Mouse (Mus musculus) erythroblast, adult 5-6 weeks (primary cell): ENCODE results near the gene Matn1. TPM values are rescaled to one million over a fixed set of nuclear protein-coding genes. Genes with fewer than 3 reads are reported as not detected.
A peak's percentile ranks its signal among the peaks of the same experiment; 100 is the strongest.

Experiments used
- ATAC-seq: replicated peaks from 2 replicates; pipeline ENCODE4 v1.8.0; 2016; ENCODE audit warnings: moderate number of reproducible peaks, mild to moderate bottlenecking, moderate TSS enrichment, inconsistent platforms; ENCODE audit not compliant: poor library complexity, low FRiP score, severe bottlenecking
- total RNA-seq, 2 experiments: library from RNA; stranded (forward) in 1 of 2; stranded (reverse) in 1 of 2; fragments of 150-400 nt in 1 of 2; fragments of 200-764, 138-1000 nt in 1 of 2; gene quantifications; 2 replicates each; pipeline versions ENCODE4 v1.2.3 to v1.2.4; 2015 to 2017; ENCODE audit warnings: low replicate concordance in 2 of 2

Matn1 gene
- total RNA-seq, 2 experiments from 2014 or later, result not detected

DNA sequence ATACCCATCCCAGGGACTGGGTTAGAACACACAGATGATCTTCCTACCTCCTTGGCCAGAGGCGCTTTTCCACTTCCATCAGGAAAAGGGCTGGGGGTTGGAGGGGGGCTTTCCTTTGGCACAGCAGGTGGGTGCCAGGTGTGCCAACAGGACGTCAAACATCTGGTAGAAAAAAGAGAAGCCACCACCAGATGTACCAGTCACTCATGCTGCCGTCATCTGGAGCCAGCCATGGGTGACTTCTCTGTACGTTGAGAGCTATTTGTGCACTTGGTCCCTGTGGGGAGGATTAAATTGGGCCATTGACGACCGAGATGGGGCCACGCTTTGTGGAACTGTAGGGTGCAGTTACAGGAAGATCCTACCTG is 28.5 kb upstream of the Matn1 start:
- ATAC-seq, result no peak

DNA sequence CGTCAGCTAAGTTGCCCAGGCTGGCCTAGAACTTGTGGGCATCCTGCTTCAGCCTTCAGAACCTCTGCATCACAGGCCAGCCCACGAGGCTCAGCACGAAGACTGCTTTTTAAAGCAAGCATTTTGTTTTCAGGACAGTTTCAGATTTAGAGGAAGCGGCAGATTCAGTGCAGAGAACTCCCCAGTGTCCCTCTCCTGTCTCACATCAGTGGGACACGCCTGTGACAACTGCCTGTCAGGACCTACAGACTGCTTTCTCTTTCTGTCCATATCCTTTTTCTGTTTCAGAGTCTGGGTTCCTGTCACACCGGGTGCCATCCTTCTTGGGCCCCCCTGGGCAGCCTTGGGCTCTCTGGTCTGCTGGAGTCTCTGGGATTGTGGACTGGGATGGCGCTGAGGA is 27.5 kb upstream of the Matn1 start:
- no peak for ATAC-seq

GRCm38 (mm10) chr4:130917564-130917963 is 26.6 kb upstream of the Matn1 start:
- no peak for ATAC-seq

- no peak for ATAC-seq
Observed at GRCm38 (mm10) chr4:130918805-130919749, 25.1 kb upstream of the Matn1 start.

DNA sequence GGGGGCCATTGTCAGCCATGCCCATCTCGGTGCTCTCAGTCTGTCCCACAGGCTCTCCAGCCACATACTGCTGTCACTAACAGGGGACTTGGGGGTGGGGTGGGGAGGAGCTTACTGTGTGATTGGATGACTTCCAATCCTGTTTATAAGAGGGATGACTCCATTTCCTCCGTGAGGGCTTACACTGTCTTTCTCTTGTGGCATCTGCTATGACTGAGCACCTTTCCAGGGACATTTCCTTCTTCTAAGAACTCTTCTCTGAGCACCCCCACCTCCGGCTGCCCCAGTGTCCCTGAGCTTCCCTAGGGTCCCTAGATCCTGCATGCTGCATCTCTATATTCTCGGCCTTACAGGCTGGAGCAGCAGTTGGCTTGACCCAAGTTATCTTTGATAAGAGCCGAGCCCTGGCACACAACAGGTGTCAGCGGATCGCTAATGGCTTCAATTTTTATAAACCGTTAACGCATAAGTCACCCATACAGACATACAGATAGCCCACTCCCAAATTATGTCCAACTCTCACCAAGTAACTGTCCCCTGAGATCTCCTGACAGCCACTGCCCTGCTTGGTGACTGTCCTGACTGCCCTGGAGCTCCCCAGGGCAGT is 24.3 kb upstream of the Matn1 start:
- no peak for ATAC-seq

DNA sequence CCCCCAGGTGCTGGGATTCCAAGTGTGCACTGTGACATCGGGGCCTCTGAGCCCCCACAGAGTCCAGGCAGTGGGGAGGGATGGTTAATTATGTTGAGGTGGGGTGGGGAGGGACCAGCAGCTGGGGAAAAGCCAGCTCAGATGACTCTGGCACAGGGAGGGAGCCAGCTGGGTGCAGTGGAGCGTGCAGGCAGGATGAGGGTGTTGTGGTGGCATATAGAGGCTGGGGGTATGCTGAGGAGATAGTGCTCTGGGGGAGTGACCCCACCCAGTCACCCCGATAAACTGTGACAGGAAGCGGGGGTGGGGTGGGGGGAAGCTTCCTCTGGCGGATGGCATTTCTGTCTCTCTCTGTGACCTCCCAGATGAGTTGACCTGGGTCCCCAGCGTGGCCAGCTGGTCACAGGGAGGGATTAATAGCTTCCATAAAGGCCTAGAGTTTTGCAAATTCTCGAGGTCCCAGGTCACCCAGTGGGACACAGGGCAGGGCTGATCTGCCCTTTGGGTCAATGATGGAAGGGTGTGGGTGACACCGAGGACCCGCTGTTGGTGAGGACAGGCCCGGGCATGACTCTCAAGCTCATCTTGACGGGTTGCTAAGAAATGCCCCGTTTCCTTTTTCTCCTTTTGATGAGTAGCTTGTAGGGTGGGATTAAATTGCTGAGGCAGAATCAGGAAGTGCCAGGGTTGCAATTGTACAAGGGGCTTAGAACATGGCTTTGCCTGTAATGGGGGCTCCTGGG is 23.1 kb upstream of the Matn1 start:
- ATAC-seq, result no peak

DNA sequence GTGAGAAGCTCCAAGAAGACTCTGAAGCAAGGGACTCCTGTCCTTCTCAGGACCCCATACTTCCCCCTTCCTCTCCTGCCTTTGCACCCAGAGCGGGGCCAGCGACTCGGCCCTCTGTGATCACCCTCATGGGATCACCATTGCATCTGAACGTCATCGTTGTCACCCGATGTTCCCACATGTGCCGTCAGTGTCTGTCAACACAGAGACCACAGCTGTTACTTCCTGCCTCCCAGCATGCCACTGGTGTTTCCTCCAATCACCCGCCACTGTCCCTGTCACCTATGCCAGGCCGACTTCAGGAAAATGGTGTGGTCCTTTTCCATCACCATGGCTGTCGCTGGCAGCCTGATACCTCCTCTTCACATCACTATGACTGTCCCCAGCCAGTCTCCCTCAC is 22.2 kb upstream of the Matn1 start:
- no peak for ATAC-seq

GRCm38 (mm10) chr4:130926274-130926673 is 17.9 kb upstream of the Matn1 start:
- ATAC-seq, result no peak

DNA sequence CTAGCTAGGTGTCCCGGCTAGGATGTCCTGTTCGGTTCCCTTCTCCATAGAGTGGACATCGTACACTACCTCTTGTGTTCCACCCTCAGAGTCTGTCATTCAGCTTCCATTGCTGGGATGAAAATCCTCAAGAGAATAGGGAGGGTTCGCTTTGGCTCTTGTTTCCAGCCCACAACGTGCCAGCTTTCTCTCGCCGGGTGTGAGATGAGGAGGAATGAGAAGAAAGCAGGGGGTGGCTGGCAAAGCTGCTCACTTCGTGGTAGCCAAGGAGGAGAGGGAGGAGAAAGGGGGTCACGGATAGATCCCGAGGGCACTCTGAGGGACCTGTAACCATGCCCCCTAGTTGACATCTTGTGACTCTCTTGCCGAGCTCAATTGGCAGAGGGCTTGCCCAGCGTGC is 16.4 kb upstream of the Matn1 start:
- ATAC-seq, result no peak

- ATAC-seq, result no peak
Observed at GRCm38 (mm10) chr4:130942644-130943043, 1.5 kb upstream of the Matn1 start.

DNA sequence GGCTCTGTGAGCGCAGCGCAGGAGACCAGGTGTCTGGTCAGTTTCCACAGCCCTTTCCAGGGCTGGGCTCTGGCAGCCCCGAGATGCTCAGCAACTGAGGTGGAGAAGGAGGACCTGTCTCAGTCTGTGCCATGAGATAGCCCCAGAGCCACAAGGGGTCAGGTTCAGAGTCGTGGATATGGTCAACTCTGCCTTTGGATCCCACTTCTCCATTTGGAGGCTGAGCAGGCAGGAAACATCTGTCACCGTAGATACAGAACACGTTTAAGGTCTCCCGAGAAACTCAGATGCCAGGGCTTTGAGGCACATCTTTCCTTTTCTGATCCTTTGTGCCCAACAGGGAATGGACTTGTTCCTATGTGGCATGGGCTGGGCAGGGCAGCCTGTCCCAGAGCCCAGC is 594 bp downstream of the Matn1 start:
- no peak for ATAC-seq

GRCm38 (mm10) chr4:130947094-130947647 is 3.0 kb downstream of the Matn1 start:
- ATAC-seq, result no peak

- no peak for ATAC-seq
Observed at GRCm38 (mm10) chr4:130949821-130950384, 5.7 kb downstream of the Matn1 start.

DNA sequence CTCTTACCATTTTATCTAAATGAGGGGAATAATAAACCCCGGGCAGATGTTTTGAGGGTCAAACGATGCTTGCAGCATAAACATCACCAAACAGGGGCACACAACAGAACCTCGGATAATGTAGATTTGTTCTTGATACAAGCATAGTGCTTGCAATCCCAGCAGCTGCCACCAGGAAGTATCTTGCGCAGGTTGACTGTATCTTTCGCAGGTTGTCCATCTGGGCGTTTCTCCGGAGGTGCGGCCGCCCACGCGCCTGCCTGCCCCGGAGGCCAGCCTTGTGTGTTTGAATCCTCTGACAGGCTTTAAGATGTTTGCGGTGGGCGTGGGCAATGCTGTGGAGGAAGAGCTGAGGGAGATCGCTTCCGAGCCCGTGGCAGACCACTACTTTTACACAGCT is 8.3 kb downstream of the Matn1 start:
- no peak for ATAC-seq

DNA sequence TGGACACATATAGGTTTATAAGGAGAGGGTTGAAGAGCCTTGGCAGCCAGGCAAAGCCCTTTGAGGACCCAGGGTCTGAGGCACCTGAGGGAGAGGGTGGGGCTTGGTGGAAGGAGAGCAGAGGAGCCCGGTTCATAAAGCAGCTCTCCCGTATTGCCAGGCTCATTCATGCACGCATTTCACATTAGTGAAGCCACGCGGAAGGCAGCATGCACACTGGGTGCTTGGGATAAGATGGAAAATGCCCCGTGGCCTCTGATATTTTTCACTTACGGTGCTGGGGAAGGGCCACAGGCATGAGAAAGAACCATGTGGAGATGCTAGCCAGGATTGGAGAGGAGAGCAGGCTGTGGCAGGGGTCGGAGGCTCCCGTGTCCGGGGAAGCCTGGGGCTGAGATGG is 13.0 kb downstream of the Matn1 start:
- no peak for ATAC-seq

GRCm38 (mm10) chr4:130958812-130959211 is 14.6 kb downstream of the Matn1 start:
- no peak for ATAC-seq

- no peak for ATAC-seq
Observed at GRCm38 (mm10) chr4:130959678-130960077, 15.5 kb downstream of the Matn1 start.

GRCm38 (mm10) chr4:130960118-130960734 is 16.0 kb downstream of the Matn1 start:
- peak; percentile 66 for ATAC-seq

- no peak for ATAC-seq
Observed at GRCm38 (mm10) chr4:130971278-130971677, 27.1 kb downstream of the Matn1 start.

DNA sequence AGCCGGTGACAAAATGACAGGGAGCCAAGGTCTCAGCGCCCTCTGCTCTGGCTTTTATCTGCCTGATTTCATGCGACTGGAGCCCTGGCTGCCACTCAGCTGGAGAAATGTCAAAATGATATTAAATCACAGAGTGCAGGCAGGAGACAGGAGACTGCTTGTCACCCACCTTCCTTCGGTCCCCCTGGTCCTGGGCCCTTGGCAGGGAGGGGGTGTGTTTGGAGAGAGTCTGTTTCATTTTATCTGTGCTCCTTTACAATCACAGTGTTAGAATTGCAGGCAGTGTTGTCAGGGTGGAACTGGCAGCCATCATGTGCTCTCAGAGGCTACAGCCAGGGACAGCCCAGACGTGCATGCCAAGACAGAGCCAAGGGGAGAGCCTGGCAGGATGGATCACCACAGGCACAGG is 28.2 kb downstream of the Matn1 start:
- ATAC-seq, result no peak
